Mouse (Mus musculus): ENCODE measurements at regions not wholly inside any gene's neighbourhood (a gene's known extent, or its start where the extent isn't known, plus 50 kb on each side); places are given as distances from the start of the nearest gene placed in this dataset.

GRCm38 (mm10) chrX:99280991-99281390 lies 145.1 kb downstream of the Efnb1 start:
- WGBS = 74% methylated on average over 5 of the region's 5 CpGs
- Histone ChIP-seq H3K27me3 (peaks cover 15% of the 10 kb centered on the region; the same call in 1 of the 2 replicates), H3K36me3 (no peaks in the 10 kb centered on the region), H3K4me1 (replicated peaks) (no peaks in the 10 kb centered on the region), H3K9me3 (no peaks in the 10 kb centered on the region), H3K27ac (replicated peaks) (no peak overlapping the region), H3K9ac (no peak overlapping the region), H3K4me3 (no peak overlapping the region), H3K4me2 (no peak overlapping the region)
- no peak for ATAC-seq (ENCODE audit: low FRiP score, low read depth)

- no peak overlapping the region for H3K4me2 ChIP-seq
- H3K36me3 ChIP-seq = no peaks in the 10 kb centered on the region
- H3K9me3 ChIP-seq = no peaks in the 10 kb centered on the region
- H3K27ac ChIP-seq (replicated peaks) = no peak overlapping the region
- no peak for ATAC-seq (ENCODE audit: low FRiP score, low read depth)
- 42% methylated on average over 5 of the region's 5 CpGs for WGBS
- H3K4me3 ChIP-seq = no peak overlapping the region
- peaks cover 15% of the 10 kb centered on the region; the same call in 1 of the 2 replicates for H3K27me3 ChIP-seq
- H3K9ac ChIP-seq = no peak overlapping the region
- no peaks in the 10 kb centered on the region for H3K4me1 ChIP-seq (replicated peaks)
These were observed 144.6 kb downstream of the Efnb1 start for GRCm38 (mm10) chrX:99280543-99280942.

GRCm38 (mm10) chrX:99275536-99275935 lies 139.6 kb downstream of the Efnb1 start:
- no peak overlapping the region for H3K9ac ChIP-seq
- WGBS = 71% methylated on average over 5 of the region's 5 CpGs
- no peak overlapping the region for H3K4me3 ChIP-seq
- no peaks in the 10 kb centered on the region for H3K9me3 ChIP-seq
- no peak overlapping the region for H3K27ac ChIP-seq (replicated peaks)
- H3K27me3 ChIP-seq = peaks cover 5% of the 10 kb centered on the region; the same call in 1 of the 2 replicates
- ATAC-seq (ENCODE audit: low FRiP score, low read depth) = no peak
- no peak overlapping the region for H3K4me2 ChIP-seq
- no peaks in the 10 kb centered on the region for H3K4me1 ChIP-seq (replicated peaks)
- no peaks in the 10 kb centered on the region for H3K36me3 ChIP-seq

GRCm38 (mm10) chrX:99271908-99272307 lies 136.0 kb downstream of the Efnb1 start:
- 64% methylated on average over 3 of the region's 3 CpGs for WGBS
- H3K27me3 ChIP-seq = peaks cover 2% of the 10 kb centered on the region; the same call in 1 of the 2 replicates
- no peaks in the 10 kb centered on the region for H3K36me3 ChIP-seq
- H3K9me3 ChIP-seq = 0 out of 2 replicates have a peak, but pooled peaks cover 3% of the 10 kb centered on the region
- no peaks in the 10 kb centered on the region for H3K4me1 ChIP-seq (replicated peaks)
- no peak overlapping the region for H3K4me3 ChIP-seq
- no peak overlapping the region for H3K9ac ChIP-seq
- H3K4me2 ChIP-seq = no peak overlapping the region
- ATAC-seq (ENCODE audit: low FRiP score, low read depth) = no peak
- no peak overlapping the region for H3K27ac ChIP-seq (replicated peaks)

GRCm38 (mm10) chrX:99249038-99249607 lies 113.2 kb downstream of the Efnb1 start:
- Histone ChIP-seq H3K4me3 (no peak overlapping the region), H3K27me3 (peaks cover 7% of the 10 kb centered on the region; the same call in 1 of the 2 replicates)
- ATAC-seq (ENCODE audit: low FRiP score, low read depth) = no peak

GRCm38 (mm10) chrX:99248181-99248580 lies 112.3 kb downstream of the Efnb1 start:
- no peak overlapping the region for H3K9ac ChIP-seq
- no peaks in the 10 kb centered on the region for H3K4me1 ChIP-seq (replicated peaks)
- no peak for ATAC-seq (ENCODE audit: low FRiP score, low read depth)
- H3K27ac ChIP-seq (replicated peaks) = no peak overlapping the region
- H3K27me3 ChIP-seq = peaks cover 12% of the 10 kb centered on the region; the same call in 1 of the 2 replicates
- H3K36me3 ChIP-seq = no peaks in the 10 kb centered on the region
- H3K9me3 ChIP-seq = no peaks in the 10 kb centered on the region
- no peak overlapping the region for H3K4me2 ChIP-seq
- no peak overlapping the region for H3K4me3 ChIP-seq
- WGBS = 83% methylated on average over 5 of the region's 5 CpGs

More at GRCm38 (mm10) chrX:99249038-99249607, 113.2 kb downstream of the Efnb1 start:
- H3K4me2 ChIP-seq = no peak overlapping the region
- H3K27ac ChIP-seq (replicated peaks) = no peak overlapping the region
- H3K36me3 ChIP-seq = no peaks in the 10 kb centered on the region
- H3K4me1 ChIP-seq (replicated peaks) = no peaks in the 10 kb centered on the region
- H3K9me3 ChIP-seq = no peaks in the 10 kb centered on the region
- 72% methylated on average over 5 of the region's 5 CpGs for WGBS
- no peak overlapping the region for H3K9ac ChIP-seq

- Histone ChIP-seq H3K4me2 (no peak overlapping the region), H3K27me3 (peaks cover 16% of the 10 kb centered on the region; the same call in 1 of the 2 replicates), H3K9ac (no peak overlapping the region), H3K27ac (replicated peaks) (no peak overlapping the region), H3K9me3 (no peaks in the 10 kb centered on the region), H3K4me3 (no peak overlapping the region), H3K4me1 (replicated peaks) (no peaks in the 10 kb centered on the region), H3K36me3 (no peaks in the 10 kb centered on the region)
- 50% methylated on average over 2 of the region's 2 CpGs for WGBS
- no peak for ATAC-seq (ENCODE audit: low FRiP score, low read depth)
These were observed 110.8 kb downstream of the Efnb1 start for GRCm38 (mm10) chrX:99246704-99247103.

- no peaks in the 10 kb centered on the region for H3K36me3 ChIP-seq
- H3K4me2 ChIP-seq = no peak overlapping the region
- no peak overlapping the region for H3K9ac ChIP-seq
- no peaks in the 10 kb centered on the region for H3K4me1 ChIP-seq (replicated peaks)
- no peak overlapping the region for H3K4me3 ChIP-seq
- no peaks in the 10 kb centered on the region for H3K9me3 ChIP-seq
- ATAC-seq (ENCODE audit: low FRiP score, low read depth) = no peak
- no peak overlapping the region for H3K27ac ChIP-seq (replicated peaks)
- WGBS = 80% methylated on average over 8 of the region's 8 CpGs
- H3K27me3 ChIP-seq = peaks cover 16% of the 10 kb centered on the region; the same call in 1 of the 2 replicates
These were observed 110.1 kb downstream of the Efnb1 start for GRCm38 (mm10) chrX:99246051-99246450.

GRCm38 (mm10) chrX:99245541-99245940 lies 109.6 kb downstream of the Efnb1 start:
- peaks cover 16% of the 10 kb centered on the region; the same call in 1 of the 2 replicates for H3K27me3 ChIP-seq
- ATAC-seq (ENCODE audit: low FRiP score, low read depth) = no peak
- no peaks in the 10 kb centered on the region for H3K36me3 ChIP-seq
- no peaks in the 10 kb centered on the region for H3K9me3 ChIP-seq
- no peak overlapping the region for H3K27ac ChIP-seq (replicated peaks)
- no peaks in the 10 kb centered on the region for H3K4me1 ChIP-seq (replicated peaks)
- H3K4me2 ChIP-seq = no peak overlapping the region
- H3K9ac ChIP-seq = no peak overlapping the region
- WGBS = 88% methylated on average over 3 of the region's 3 CpGs
- H3K4me3 ChIP-seq = no peak overlapping the region

GRCm38 (mm10) chrX:99243251-99243650 lies 107.3 kb downstream of the Efnb1 start:
- Histone ChIP-seq H3K4me1 (replicated peaks) (no peaks in the 10 kb centered on the region), H3K4me2 (no peak overlapping the region), H3K4me3 (no peak overlapping the region), H3K36me3 (no peaks in the 10 kb centered on the region), H3K9me3 (no peaks in the 10 kb centered on the region), H3K27ac (replicated peaks) (no peak overlapping the region), H3K9ac (no peak overlapping the region), H3K27me3 (0 out of 2 replicates have a peak, but pooled peaks cover 13% of the 10 kb centered on the region)
- no peak for ATAC-seq (ENCODE audit: low FRiP score, low read depth)
- 79% methylated on average over 5 of the region's 5 CpGs for WGBS

GRCm38 (mm10) chrX:99241684-99242118 lies 105.8 kb downstream of the Efnb1 start:
- H3K27me3 ChIP-seq = 0 out of 2 replicates have a peak, but pooled peaks cover 11% of the 10 kb centered on the region
- H3K4me2 ChIP-seq = no peak overlapping the region
- no peaks in the 10 kb centered on the region for H3K9me3 ChIP-seq
- no peak for ATAC-seq (ENCODE audit: low FRiP score, low read depth)
- H3K27ac ChIP-seq (replicated peaks) = no peak overlapping the region
- H3K4me1 ChIP-seq (replicated peaks) = no peaks in the 10 kb centered on the region
- no peak overlapping the region for H3K9ac ChIP-seq
- no peak overlapping the region for H3K4me3 ChIP-seq
- 53% methylated on average over 5 of the region's 5 CpGs for WGBS
- no peaks in the 10 kb centered on the region for H3K36me3 ChIP-seq

- no peaks in the 10 kb centered on the region for H3K36me3 ChIP-seq
- 57% methylated on average over 3 of the region's 3 CpGs for WGBS
- no peaks in the 10 kb centered on the region for H3K9me3 ChIP-seq
- ATAC-seq (ENCODE audit: low FRiP score, low read depth) = no peak
- no peaks in the 10 kb centered on the region for H3K4me1 ChIP-seq (replicated peaks)
- no peak overlapping the region for H3K27ac ChIP-seq (replicated peaks)
- no peak overlapping the region for H3K4me2 ChIP-seq
- H3K27me3 ChIP-seq = peaks cover 7% of the 10 kb centered on the region; the same call in 1 of the 2 replicates
- H3K9ac ChIP-seq = no peak overlapping the region
- no peak overlapping the region for H3K4me3 ChIP-seq
These were observed 97.1 kb downstream of the Efnb1 start for GRCm38 (mm10) chrX:99233035-99233434.

GRCm38 (mm10) chrX:99232331-99232730 lies 96.4 kb downstream of the Efnb1 start:
- Histone ChIP-seq H3K4me1 (replicated peaks) (no peaks in the 10 kb centered on the region), H3K27me3 (peaks cover 7% of the 10 kb centered on the region; the same call in 1 of the 2 replicates), H3K4me2 (no peak overlapping the region), H3K4me3 (no peak overlapping the region), H3K36me3 (no peaks in the 10 kb centered on the region), H3K27ac (replicated peaks) (no peak overlapping the region), H3K9ac (no peak overlapping the region), H3K9me3 (no peaks in the 10 kb centered on the region)
- 34% methylated on average over 7 of the region's 7 CpGs for WGBS
- ATAC-seq (ENCODE audit: low FRiP score, low read depth) = no peak

Measured in hindbrain, embryonic 15.5 days (tissue).